Mouse (Mus musculus) regulatory T cell (primary cell): ENCODE data around the gene E030018B13Rik.

Experiments used
- in situ Hi-C: fragments of 300-600 bp; cut with MboI, MseI; formaldehyde crosslinking; loops from one replicate; pipeline ENCODE4 v1.15.1; 2025; ENCODE audit warnings: high pct_unique_total_duplicates

E030018B13Rik gene

DNA sequence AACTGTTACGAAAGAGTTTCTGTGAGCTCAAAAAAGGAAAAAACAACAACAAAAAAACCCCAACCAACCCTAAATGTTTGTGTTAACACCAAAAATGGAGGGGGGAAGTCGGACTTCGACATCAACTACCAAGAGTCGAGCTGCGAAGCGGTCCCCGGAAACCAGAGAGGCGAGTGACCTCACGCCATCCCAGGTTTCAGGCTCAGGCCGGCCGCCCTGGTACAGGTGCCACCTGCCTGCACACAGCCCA, 20.3 kb downstream of the E030018B13Rik start:
- in situ Hi-C loops, result loop anchor here (5.0 to 10.0 kb wide), 2 partner anchors 120 to 208 kb away; no protein-coding TSS in a partner anchor

DNA sequence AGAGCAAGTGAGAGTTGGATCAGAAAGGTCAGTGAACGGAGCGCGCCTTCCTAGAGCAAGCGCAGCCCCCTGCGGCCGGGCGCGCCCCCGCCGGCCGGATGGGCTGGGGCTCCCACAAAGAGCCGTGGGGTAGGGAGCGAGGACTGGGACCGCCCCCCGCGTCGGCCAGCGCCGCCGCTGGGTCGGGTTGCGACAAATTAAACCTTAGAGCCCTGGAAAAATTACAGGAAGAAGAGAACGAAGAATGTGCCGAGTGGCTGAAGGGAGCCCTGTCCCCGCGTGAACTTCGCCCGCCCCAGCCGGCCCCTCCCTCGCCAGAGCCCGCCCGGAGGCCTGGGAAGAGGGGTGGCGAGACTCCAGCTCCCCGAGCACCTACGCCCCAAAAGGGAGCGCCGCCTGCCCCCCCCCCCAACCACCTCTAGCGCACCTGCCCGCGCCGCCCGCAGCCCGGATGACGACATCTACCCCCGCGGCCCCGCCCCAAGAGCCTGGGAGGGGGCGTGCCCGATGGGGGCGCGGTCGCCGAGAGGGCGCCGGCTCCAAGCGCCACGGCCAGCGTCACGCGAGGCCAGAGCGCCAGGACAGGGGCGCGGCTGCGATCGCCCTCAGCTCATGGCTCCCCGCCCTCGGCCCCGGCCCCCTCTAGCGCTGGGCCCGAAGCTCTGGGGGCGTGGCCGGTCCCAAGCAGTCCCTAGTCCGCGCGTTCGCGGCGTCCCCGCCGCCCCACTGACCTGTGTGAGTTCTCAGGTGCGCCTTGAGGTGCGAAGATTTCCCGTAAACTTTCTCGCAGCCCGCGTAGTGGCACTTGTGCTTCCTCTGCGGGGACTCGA, 20.8 kb downstream of the E030018B13Rik start:
- in situ Hi-C loops, result loop anchor here (5.0 to 10.0 kb wide), 2 partner anchors 120 to 207 kb away; no protein-coding TSS in a partner anchor

- in situ Hi-C loops, result loop anchor here (5.0 to 10.0 kb wide), 2 partner anchors 121 to 207 kb away; no protein-coding TSS in a partner anchor
Measured at GRCm38 (mm10) chr7:63938066-63938913, 21.6 kb downstream of the E030018B13Rik start.

- in situ Hi-C loops, result loop anchor here (5.0 to 10.0 kb wide), 2 partner anchors 122 to 206 kb away; no protein-coding TSS in a partner anchor
Measured at GRCm38 (mm10) chr7:63938914-63939396, 22.3 kb downstream of the E030018B13Rik start, which contains the start of gene Klf13. Gene Klf13 (minus strand): TSS chr7:63938915.

DNA sequence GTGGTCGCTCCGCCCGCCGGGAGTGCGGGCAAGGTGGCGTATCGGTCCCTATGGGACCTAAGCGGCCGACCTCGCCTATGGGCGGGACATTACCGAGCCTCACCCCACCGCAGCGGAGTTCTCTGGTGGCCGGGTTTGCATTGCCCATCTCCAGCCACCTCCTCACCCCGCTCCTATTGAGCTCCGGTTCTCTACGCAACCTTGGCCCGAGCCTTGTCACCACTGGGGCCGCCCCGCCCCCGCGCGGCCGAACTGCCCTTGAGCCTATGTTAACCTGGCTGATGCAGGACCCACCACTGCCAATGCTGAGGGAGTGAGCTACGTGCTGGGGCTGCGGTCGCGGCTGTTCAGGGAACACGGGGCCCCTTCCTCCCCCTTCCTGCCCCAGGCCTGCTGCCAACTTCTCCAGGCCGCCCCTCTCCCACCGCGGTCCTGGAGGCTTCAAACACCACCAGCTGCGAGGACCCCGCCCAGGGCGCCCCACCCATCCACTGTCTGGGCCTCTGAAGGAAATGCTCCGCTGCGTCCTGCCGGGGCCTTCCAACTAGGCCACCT, 22.8 kb downstream of the E030018B13Rik start:
- in situ Hi-C loops, result loop anchor here (5.0 to 10.0 kb wide), 2 partner anchors 122 to 205 kb away; no protein-coding TSS in a partner anchor

- in situ Hi-C loops, result loop anchor here (5.0 kb wide), 1 partner anchor 62 kb away; no protein-coding TSS in a partner anchor
Measured at GRCm38 (mm10) chr7:63940321-63940720, 23.7 kb downstream of the E030018B13Rik start.

GRCm38 (mm10) chr7:63941050-63941449, 24.4 kb downstream of the E030018B13Rik start:
- in situ Hi-C loops, result loop anchor here (5.0 kb wide), 1 partner anchor 61 kb away; no protein-coding TSS in a partner anchor

DNA sequence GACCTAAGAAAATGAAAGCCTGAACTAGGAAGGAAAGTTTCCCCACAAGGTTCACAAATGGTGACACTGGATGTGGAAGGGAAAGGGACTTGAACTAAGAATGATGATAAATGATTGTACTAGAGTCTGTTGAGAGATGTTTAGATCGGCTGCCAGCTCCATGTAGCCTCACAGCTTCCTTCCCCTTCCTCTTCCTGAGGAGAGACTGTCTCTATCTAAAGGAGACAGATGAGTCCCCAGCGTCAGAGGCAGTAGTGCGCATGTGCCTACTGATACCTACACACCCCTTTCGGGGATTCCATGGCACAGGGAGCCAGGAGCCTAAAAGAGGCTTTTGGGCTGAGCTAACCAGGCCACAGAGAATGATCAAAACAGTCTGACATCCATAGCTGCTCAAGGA, 24.8 kb downstream of the E030018B13Rik start:
- in situ Hi-C loops, result loop anchor here (5.0 kb wide), 1 partner anchor 61 kb away; no protein-coding TSS in a partner anchor

DNA sequence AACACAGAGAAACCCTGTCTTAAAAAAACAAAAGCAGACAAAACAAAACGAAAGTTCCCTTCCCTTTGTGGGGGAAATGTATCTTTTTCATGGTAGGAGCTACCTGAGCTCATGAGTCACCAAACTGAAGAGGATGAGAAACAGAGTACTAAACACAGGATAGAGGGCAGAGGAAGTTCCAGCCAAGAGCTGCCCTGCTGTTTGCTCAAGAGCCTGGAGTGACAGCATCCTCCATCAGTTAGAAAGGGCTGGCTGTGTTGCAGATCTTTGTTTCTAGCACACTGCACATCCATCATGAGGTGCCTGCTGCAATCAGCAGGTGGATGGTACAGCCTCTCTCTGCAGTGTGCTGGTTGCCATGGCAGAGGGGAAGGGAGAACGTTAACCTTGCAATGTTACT, 27.3 kb downstream of the E030018B13Rik start:
- in situ Hi-C loops, result loop anchor here (5.0 kb wide), 1 partner anchor 58 kb away; no protein-coding TSS in a partner anchor

DNA sequence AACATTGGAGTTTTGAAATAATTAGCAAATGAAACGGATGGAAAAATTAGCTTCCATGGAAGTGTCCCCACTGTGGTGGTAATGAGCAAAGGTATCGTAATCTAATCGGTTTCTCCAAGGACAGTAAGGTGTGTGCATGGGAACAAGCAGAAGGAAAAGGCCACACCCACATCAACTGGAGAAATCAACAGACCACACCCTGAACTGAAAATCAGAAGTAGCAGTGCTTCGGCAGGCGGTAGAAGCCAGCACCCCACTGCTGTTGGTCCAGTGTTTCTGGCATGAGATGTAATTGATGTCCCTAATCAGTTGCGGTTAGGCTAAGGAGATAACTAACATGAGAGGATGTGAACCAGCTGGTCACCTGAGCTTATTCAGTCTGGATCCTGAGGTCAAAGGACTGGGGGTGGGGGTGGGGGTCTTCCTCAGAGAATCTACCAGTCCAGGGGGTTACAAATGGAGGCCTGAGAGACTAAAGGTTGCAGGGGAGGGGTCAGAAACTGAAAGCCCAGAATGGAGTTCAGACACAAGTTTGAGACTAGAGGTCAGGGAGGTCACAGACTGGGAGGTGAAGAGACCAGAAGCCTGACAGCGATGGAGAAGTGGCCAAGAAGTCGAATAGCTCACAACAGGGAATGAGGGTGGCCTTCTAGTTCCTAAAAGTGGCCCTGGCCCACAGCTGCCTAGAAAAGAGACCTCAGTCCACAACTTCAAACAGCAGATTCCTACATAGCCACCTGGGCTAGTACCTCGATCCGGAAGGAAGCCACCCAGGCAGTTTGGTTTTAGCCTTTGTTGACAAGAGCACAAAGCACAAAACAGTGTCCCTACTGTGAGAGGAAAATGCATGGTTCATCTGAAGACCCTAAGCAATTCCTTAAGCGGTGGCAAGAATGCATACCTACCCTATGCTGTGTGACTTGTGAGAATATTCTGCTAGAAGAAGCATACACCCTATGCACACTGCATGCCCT, 31.1 kb downstream of the E030018B13Rik start:
- in situ Hi-C loops, result no loop called here

GRCm38 (mm10) chr7:63949176-63949575, 32.5 kb downstream of the E030018B13Rik start:
- in situ Hi-C loops, result no loop called here

DNA sequence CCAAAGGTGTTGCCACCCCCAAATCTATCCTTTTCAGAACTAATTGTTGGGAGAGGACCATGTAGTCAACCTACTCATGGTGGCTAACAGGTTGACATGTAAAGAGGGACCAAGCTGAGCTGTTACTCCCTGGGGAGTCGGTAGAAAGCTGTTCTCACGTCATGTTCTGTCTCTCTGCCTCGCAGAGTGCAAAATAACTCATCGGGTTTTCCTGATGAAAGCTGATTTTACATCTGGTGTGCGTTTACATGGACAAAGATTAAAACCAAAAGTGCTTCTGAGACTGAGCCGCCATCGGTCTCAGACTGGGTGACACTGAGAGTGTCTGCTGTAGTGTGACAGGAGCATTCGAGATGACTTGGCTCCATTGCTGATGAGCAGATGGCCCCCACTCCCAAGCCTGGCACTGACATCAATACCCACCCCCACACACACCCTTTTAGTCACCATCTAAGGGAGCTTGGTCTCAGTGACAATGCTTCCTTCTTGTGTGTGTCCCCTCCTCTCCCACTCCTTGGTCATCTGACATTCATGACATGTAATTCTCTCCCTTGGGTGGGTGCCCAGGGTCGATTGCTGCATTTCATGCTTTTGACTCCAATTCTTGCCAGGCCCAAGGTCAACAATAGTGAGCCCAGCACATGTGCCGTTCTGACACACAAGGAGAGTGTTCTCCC, 34.4 kb downstream of the E030018B13Rik start:
- in situ Hi-C loops, result loop anchor here (25.0 kb wide), 1 partner anchor 911 kb away; the partner anchor contains the start of gene Nsmce3

DNA sequence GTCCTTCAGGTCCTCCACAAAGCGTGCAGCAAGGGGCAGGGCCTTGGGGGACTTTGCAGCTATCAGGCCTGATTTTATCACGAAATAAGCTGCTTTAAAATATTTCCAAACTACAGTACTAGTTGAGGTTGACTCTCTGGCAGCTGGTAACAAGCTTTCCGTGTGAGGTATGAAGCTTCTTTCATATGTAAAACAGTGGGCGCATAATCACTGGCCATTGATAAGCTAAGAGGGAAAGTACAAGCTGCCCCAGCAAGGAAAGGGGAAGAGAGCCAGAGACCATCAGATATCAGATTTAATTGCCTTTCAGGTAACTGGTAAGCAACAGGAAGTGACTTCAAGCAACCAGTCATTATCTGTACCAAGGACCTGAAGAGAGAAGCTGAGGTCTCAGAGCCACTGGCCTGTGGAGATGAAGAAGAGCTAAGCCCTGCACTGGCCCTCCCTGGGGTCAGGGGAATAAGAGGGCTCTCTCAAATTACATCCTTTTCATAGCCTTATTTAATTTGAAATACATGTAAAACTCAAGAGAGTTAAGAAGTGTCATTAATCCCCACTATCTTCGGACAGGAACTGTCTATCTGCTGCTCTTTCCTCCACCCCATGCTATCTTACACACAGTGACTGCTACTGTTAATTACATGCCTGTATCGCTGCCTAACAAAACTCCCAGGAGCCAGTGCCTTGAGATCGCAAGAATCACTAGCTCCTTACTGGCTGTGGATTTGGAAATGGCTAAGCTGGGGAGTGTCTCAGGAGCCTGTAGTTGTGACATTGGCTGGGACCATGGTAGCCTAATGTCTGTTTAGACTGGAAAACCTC, 35.6 kb downstream of the E030018B13Rik start:
- in situ Hi-C loops, result loop anchor here (25.0 kb wide), 1 partner anchor 910 kb away; the partner anchor contains the start of gene Nsmce3

- in situ Hi-C loops, result loop anchor here (25.0 kb wide), 1 partner anchor 907 kb away; the partner anchor contains the start of gene Nsmce3
Measured at GRCm38 (mm10) chr7:63955440-63955839, 38.8 kb downstream of the E030018B13Rik start.

DNA sequence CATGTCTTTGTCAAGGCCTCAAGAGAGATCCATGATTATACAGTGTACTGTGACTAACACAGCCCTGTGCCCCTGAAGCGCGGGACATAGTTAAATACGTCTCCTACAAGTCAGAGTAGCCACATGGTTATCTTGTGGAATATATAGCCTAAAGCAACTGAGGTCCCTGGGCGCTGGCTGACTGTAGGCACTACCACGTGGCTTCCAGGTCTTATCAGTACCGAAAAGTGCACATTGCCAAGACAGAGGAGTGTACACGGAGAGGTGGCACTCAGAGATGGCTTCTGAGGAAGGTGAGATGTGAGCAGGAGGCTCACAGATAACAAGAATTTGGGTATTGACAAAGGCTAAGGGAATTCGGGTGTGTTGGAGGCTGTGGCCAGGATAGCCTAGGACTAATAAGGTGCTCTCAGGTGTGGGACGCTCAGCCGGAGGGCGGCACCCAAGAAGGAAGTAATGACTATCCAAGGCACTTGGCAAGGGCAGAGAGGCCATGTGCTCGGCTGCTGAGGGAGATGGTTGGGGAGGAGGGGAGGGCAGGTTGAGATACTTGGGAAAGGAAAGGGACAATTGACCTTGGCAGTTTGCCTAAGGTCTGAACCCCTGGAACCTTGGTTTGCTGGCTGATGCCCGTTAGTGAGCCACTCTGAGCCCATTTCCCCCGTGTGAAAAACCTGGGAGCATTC, 39.6 kb downstream of the E030018B13Rik start:
- in situ Hi-C loops, result loop anchor here (25.0 kb wide), 1 partner anchor 906 kb away; the partner anchor contains the start of gene Nsmce3

- in situ Hi-C loops, result loop anchor here (25.0 kb wide), 1 partner anchor 905 kb away; the partner anchor contains the start of gene Nsmce3
Measured at GRCm38 (mm10) chr7:63956981-63957713, 40.5 kb downstream of the E030018B13Rik start.
